Mouse (Mus musculus): ENCODE measurements at regions not wholly inside any gene's neighbourhood (a gene's known extent, or its start where the extent isn't known, plus 50 kb on each side); places are given as distances from the start of the nearest gene placed in this dataset.

GRCm38 (mm10) chr6:148719062-148719461, 112.2 kb downstream of the Ipo8 start:
- DNase-seq (ENCODE audit: low spot score in 2 of 2): no peak

- DNase-seq (ENCODE audit: low spot score in 2 of 2): no peak
Measured at GRCm38 (mm10) chr6:148710406-148710805, 120.9 kb downstream of the Ipo8 start.

- no peak for DNase-seq (ENCODE audit: low spot score in 2 of 2)
Measured at GRCm38 (mm10) chr6:148708389-148708788, 122.9 kb downstream of the Ipo8 start.

- peak in 1 of 2 experiments; percentile 36 for DNase-seq (ENCODE audit: low spot score in 2 of 2)
Measured at GRCm38 (mm10) chr6:148705711-148706110, 125.6 kb downstream of the Ipo8 start.

- no peak for DNase-seq (ENCODE audit: low spot score in 2 of 2)
Measured at GRCm38 (mm10) chr6:148693329-148693728, 137.9 kb downstream of the Ipo8 start.

GRCm38 (mm10) chr6:148687770-148688169, 143.5 kb downstream of the Ipo8 start:
- peak; percentile 46 to 78 for DNase-seq (ENCODE audit: low spot score in 2 of 2)

- DNase-seq (ENCODE audit: low spot score in 2 of 2): no peak
Measured at GRCm38 (mm10) chr6:148660152-148660551, 171.1 kb downstream of the Ipo8 start.

GRCm38 (mm10) chr6:148653216-148653615, 178.1 kb downstream of the Ipo8 start:
- no peak for DNase-seq (ENCODE audit: low spot score in 2 of 2)

- DNase-seq (ENCODE audit: low spot score in 2 of 2): no peak
Measured at GRCm38 (mm10) chr6:148652434-148652833, 178.8 kb downstream of the Ipo8 start.

GRCm38 (mm10) chr6:148647423-148648390, 183.6 kb downstream of the Ipo8 start:
- DNase-seq (ENCODE audit: low spot score in 2 of 2): no peak

- no peak for DNase-seq (ENCODE audit: low spot score in 2 of 2)
Measured at GRCm38 (mm10) chr6:148640595-148640994, 190.7 kb downstream of the Ipo8 start.

GRCm38 (mm10) chr6:148634148-148634547, 190.0 kb upstream of the Tmtc1 start:
- no peak for DNase-seq (ENCODE audit: low spot score in 2 of 2)

- DNase-seq (ENCODE audit: low spot score in 2 of 2): no peak
Measured at GRCm38 (mm10) chr6:148627090-148627605, 183.0 kb upstream of the Tmtc1 start.

GRCm38 (mm10) chr6:148623119-148623770, 179.1 kb upstream of the Tmtc1 start:
- DNase-seq (ENCODE audit: low spot score in 2 of 2): no peak

- DNase-seq (ENCODE audit: low spot score in 2 of 2): no peak
Measured at GRCm38 (mm10) chr6:148620034-148620433, 175.8 kb upstream of the Tmtc1 start.

- no peak for DNase-seq (ENCODE audit: low spot score in 2 of 2)
Measured at GRCm38 (mm10) chr6:148615931-148616330, 171.7 kb upstream of the Tmtc1 start.

- no peak for DNase-seq (ENCODE audit: low spot score in 2 of 2)
Measured at GRCm38 (mm10) chr6:148615442-148615841, 171.3 kb upstream of the Tmtc1 start.

- no peak for DNase-seq (ENCODE audit: low spot score in 2 of 2)
Measured at GRCm38 (mm10) chr6:148608881-148609280, 164.7 kb upstream of the Tmtc1 start.

- no peak for DNase-seq (ENCODE audit: low spot score in 2 of 2)
Measured at GRCm38 (mm10) chr6:148605226-148605625, 161.0 kb upstream of the Tmtc1 start.

- DNase-seq (ENCODE audit: low spot score in 2 of 2): no peak
Measured at GRCm38 (mm10) chr6:148604790-148605189, 160.6 kb upstream of the Tmtc1 start.

GRCm38 (mm10) chr6:148603878-148604277, 159.7 kb upstream of the Tmtc1 start:
- DNase-seq (ENCODE audit: low spot score in 2 of 2): no peak

- DNase-seq (ENCODE audit: low spot score in 2 of 2): no peak
Measured at GRCm38 (mm10) chr6:148603460-148603859, 159.3 kb upstream of the Tmtc1 start.

GRCm38 (mm10) chr6:148602894-148603293, 158.7 kb upstream of the Tmtc1 start:
- no peak for DNase-seq (ENCODE audit: low spot score in 2 of 2)
